Mouse (Mus musculus): ENCODE measurements around the gene Hmgn1.
A peak's percentile ranks its signal among the peaks of the same experiment; 100 is the strongest.
"Not testable (repeated sequence)": the region's sequence is repeated elsewhere in the genome, so short reads cannot be mapped to it uniquely, and the experiment has no call there.

The Hmgn1 gene

DNA sequence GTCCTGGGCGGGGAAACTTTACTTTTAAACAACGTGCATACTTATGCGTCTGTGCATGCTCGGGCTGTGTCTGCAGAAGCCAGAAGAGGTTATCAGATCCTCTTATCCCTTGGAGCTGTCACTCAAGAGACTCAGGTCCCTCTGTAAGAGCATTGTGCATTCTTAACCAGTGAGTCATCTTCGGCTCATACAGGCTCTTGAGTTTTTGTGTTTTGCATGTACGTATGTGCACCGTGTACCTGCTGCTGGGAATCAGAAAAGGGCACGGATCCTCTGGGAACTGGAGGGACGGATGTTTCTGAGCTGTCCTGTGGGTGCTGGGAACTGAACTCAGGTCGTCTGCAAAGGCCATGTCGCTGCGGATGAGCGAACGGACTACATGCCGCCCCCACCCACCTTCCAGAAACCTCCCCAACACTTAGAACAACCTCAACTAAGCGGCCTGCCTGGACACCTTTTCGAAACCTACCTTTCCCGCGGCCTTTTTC lies 801 bp downstream of the Hmgn1 start:
- DNase-seq (ENCODE audit: low read depth, low spot score) = no peak

DNA sequence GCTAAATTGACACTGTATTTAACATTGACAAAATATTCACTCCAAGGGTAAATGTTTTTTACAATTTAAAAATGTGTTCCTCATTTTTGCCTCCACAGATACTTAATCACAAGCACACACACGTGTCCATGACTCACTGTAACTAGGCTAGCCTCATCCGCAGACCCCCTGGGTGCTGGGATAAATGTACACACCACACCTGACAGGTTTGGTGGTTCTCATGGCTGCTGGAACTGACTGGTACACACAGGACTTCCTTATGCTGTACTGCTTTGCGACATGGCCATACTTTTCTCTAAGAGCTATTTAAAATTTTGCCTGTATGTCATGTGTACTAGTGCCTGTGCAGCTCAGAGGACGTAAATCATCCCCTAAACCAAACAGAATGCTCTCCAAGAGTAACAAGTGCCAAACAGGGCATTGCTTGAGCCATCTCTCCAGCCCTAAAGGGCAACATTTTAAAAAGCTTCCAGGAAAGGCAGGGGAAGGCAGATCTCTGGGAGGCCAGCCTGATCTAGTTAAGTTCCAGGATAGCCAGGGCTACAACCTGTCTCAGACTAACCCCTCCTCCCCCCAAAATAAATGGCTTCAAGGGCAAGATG lies 7.4 kb downstream of the Hmgn1 start:
- DNase-seq (ENCODE audit: low read depth, low spot score) = no peak

DNA sequence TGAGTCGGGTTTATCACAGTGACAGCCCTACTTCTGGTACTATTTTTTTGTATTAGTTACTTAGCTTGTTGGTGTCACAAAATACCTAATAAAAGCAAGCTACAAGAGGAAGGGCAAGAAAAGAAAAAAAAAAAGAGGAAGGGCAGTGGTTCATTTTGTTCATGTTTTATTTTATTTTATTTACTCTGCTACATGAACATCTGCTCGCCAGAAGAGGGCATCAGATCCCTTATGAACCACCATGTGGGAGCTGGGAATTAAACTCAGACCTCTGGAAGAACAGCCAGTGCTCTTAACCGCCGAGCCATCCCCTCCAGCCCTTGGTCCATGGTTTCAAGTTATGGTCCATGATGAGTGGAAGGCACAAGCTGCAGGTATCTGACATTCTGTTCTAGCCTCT lies 12.8 kb downstream of the Hmgn1 start:
- DNase-seq (ENCODE audit: low read depth, low spot score) = no peak

DNA sequence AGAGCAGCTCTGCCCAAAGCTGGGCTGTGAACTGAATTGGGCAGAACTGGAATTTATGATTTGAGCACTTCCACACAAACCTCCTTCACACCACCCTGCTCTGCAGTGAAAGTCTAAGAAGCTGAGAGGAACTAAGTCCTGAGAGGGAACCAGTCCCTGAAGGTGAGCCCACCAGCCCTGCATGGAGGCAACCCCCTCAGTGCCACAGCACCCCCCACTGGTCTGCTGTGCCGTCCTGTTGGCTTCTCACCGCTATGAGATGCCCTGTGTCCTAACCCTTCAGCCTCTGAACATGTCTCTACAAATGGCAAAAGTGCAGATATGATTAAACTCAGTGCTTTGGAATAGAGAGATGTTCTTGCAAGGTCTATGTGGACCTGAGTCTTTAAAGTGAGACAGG lies 14.8 kb downstream of the Hmgn1 start:
- no peak for DNase-seq (ENCODE audit: low read depth, low spot score)

DNA sequence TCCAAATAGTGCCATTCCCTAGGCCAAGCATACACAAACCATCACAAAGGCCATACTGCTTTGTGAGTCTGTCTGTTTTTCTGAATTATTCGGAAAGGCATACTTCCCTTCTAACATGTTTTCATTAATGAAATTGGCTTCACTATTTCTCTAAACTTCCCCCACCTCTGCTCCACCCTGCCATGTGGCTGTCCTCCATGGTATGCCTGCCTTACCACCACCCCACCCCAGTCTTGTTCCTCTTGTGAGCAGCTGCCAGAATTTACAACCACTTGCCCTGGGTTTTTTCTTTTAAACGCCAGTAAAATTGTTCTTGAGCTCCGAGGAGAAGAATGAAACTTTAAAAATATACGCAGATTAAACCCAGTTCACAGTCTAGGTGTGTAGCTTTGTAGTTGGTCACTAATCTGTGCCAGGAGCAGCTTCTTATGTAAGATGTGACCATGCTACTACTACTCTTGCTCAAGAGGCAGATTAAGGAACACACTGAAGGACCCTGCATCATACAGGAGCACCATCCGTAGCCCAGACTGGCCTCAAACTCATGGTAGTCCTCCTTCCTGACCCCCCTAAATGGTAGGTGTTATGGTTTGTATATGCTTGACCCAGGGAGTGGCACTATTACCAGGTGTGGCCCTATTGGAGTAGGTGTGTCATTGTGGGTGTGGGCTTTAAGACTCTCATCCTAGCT lies 16.7 kb downstream of the Hmgn1 start:
- no peak for DNase-seq (ENCODE audit: low read depth, low spot score)

DNA sequence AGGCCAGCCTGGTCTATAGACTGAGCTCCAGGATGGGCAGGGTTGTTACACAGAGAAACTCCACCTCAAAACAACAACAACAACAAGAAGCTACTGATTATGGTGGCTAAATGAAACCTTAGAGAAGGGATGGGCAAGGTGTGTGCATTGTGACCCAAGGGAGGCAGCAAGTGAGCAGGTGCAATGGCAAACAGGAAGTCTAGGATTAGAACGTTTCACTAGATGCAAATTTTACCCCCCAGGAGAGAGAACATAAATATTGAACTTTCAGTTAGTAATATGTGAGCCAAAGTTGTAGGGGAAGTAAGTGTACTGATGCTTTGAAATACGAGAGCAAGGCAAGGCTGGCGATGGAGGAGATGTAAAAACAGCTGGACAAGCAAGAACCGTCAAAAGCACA lies 17.9 kb downstream of the Hmgn1 start:
- no peak for DNase-seq (ENCODE audit: low read depth, low spot score)

DNA sequence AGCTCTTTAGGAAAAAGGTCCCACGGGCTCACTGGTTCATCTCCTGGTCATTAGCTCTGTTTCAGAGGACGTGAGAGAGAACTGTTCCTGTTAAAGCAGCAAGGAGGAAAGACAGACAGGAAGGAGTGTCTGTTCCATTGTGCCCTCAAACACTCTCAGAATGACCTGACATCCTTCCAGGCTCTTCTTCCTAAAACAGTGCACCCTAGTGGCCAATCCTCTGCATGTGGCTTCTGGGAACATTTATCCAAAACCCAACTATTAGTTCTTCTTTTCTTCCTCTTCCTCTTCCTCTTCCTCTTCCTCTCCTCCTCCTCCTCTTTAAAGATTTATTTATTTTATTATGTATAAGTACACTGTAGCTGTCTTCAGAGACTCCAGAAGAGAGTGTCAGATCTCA lies 24.5 kb downstream of the Hmgn1 start:
- DNase-seq (ENCODE audit: low read depth, low spot score) = no peak

DNA sequence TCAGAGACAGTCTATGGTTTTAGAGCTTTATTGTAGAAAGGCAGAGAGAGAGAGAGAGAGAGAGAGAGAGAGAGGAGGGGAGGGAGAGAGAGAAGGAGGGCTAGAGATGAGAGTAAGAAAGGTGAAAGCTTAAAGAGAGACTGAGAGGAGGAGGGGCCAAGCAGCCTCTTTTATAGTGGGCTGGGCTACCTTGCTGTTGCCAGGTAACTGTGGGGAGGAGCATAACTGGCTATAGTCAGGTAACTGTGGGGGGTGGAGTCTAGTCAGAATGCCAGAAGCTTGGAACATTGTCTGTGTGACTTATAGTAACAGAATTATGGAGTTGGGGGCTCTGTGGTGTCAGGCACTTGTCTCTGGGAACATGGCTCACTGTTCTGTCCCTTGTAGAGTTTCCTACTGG lies 29.7 kb downstream of the Hmgn1 start:
- DNase-seq (ENCODE audit: low read depth, low spot score) = not testable (repeated sequence)

DNA sequence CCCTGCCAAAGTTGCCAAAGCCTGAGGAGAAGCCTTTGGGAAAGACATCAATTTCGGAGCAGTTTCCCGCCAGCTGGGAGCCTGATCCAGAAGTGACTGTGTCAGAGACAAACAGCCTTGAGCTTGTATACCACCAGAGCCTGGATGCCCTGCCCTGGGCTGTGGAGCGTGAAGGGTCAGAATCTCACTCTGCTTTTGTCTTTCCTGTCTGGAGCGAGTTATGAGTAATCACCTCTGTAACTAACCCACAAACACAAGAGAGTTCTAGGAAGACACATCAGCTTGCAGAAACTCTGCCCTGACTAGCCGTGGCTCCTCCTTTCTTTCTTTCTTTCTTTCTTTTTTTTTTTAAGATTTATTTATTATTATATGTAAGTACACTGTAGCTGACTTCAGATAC lies 31.6 kb downstream of the Hmgn1 start:
- DNase-seq (ENCODE audit: low read depth, low spot score) = no peak

GRCm38 (mm10) chr16:96091515-96092504 lies 35.7 kb downstream of the Hmgn1 start:
- DNase-seq (ENCODE audit: low read depth, low spot score) = no peak

DNA sequence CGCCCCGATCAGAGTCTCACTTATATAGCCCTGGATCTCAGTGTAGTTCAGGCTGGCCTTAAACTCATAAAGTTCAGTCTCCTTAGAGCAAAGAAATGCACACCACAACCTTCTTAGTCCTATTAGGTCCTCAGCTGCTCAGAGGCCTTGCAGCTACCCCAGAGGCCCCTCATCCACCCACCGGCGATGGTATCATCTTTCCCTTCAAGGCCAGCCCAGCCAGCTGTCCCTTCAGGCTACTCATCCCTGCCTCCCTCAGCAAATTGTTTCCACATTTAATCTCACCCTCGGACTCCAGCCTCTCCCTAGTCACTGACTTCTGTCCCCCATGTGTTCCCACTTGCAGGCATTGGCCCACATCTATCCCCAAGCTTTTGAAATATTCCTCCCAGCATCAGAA lies 39.4 kb downstream of the Hmgn1 start:
- no peak for DNase-seq (ENCODE audit: low read depth, low spot score)

DNA sequence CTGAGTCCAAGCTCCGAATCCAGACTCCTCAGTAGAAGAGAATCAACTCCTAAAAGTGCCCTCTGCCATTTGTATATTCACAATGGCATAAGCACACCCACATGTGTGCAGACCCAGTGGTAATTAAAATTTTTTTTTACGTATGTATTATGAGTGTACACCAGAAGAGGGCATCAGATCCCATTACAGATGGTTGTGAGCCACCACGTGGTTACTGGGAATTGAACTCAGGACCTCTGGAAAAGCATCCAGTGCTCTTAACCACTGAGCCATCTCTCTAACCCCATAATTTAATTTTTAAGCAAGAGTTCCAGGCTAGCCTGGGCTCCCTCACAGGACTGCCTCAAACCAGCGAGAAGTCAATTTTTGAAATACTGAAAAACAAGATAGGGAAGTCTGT lies 40.1 kb downstream of the Hmgn1 start:
- DNase-seq (ENCODE audit: low read depth, low spot score) = no peak

DNA sequence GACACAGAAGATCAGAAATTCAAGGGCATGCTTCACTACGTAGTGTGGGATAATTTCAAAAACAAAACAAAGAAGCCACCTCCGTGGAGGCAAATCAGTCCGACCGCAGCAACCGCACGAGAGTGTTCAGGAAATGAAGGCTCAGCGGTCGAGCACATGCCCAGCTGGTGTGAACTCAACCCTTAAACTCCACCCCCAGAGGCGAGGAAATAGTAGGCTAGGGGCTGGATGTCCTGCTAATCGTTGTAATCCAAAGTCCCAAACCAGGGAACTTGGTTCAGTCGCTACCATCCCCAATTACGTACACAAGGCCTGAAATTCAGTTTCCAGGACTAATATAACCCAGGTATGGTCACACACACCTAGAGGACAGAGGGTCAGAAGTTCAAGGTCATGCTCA lies 40.5 kb downstream of the Hmgn1 start:
- no peak for DNase-seq (ENCODE audit: low read depth, low spot score)

GRCm38 (mm10) chr16:96085597-96085996 lies 41.9 kb downstream of the Hmgn1 start:
- no peak for DNase-seq (ENCODE audit: low read depth, low spot score)

GRCm38 (mm10) chr16:96083179-96083646 lies 44.3 kb downstream of the Hmgn1 start:
- DNase-seq (ENCODE audit: low read depth, low spot score) = peak; percentile 34

DNA sequence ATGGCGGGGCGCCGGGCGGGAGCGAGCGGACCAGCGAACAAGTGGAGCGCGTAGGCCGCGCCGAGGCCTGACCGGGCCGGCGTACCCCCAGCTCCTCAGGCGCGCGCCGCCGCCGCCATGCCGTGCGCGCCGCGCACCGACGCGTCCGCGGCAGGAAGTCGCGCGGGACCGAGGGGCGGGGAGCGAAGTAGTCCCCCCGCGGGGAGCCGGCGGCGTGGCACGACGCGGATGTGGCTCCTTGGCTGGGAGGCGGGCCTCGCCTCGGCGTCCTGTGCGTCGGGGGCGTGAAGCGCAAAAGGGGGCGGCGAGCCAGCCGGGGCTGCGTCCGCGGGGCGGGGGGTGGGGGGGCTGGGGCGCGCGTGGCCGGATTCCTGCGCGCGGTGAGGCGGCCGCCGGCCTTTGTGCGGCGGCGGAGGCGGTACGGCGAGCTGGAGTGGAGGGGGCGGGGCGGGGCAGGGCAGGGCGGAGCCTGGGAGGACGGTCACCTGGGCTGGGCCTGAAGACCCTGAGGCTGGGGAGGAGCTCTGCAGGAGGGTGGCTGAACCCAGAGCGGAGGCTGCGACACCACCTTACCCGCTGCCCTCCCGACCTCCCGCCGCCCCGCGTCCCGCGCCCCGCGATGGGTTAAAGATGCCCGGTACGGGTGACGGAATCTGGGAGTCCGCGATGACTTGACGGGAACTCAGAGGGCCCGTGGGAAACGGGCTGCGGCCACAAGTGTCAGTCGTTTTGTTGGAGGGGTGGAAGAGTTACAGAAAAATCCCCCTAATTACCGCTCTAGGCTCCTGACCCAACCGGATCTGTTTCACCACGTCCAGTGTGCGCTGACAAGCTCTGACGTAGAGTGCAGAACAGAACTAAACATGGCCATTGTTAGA lies 45.0 kb downstream of the Hmgn1 start, which contains the start of gene Brwd1:
Gene Brwd1, minus strand, starts transcription at position 226 of the 878 bp plus-strand sequence.
- DNase-seq (ENCODE audit: low read depth, low spot score) = peak; percentile 78

GRCm38 (mm10) chr16:96081742-96082241 lies 45.7 kb downstream of the Hmgn1 start:
- DNase-seq (ENCODE audit: low read depth, low spot score) = no peak

DNA sequence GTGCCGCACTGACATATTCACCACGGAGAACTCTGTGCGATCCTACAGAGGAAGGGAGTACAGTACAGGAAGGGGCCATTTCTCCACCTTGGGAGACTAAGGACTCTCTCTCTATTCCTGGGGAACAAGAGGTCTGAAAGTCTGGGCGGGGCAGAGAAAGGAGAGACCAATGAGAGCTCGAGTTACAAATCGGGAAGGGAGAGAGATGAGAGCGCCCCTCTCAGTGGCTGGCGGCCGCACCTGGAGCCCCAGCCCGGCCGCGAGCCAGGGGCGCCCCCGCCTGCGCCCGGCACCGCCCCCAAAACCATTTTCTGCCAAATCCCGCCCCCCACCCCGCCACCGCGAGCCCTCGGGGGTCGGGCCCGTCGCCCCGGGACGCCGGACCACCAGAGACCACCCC lies 46.2 kb downstream of the Hmgn1 start:
- peak; percentile 62 for DNase-seq (ENCODE audit: low read depth, low spot score)

- no peak for DNase-seq (ENCODE audit: low read depth, low spot score)
These were observed 47.0 kb downstream of the Hmgn1 start for GRCm38 (mm10) chr16:96080524-96080923.
